Mouse (Mus musculus) ES-E14 (cell line): ENCODE results near the gene Rabl2. TPM values are rescaled to one million over a fixed set of nuclear protein-coding genes. Genes with fewer than 3 reads are reported as not detected.

Experiments used
- DNase-seq: peaks from one replicate; pipeline ENCODE4 v3.0.0-alpha.2; 2013; ENCODE audit warnings: low read depth, low spot score
- H3K27ac ChIP-seq: 2 replicates; pipeline ENCODE4 v1.5.1; 2012; ENCODE audit warnings: low read depth, mild to moderate bottlenecking, low read length, moderate library complexity, mixed read lengths; ENCODE audit not compliant: poor library complexity, insufficient read depth, severe bottlenecking
- H3K36me3 ChIP-seq: 2 replicates; pipeline ENCODE4 v1.6.1; 2012; ENCODE audit warnings: mild to moderate bottlenecking, low read length, moderate library complexity, mixed read lengths; ENCODE audit not compliant: control insufficient read depth, poor library complexity, insufficient read depth, severe bottlenecking
- H3K4me1 ChIP-seq, 2 experiments: fragments of 150-350 bp in 1 of 2; sonication (generic) in 1 of 2; 2 replicates each; pipeline ENCODE4 v1.6.1; 2012; ENCODE audit warnings: low read length in 2 of 2, mild to moderate bottlenecking in 1 of 2, mixed read lengths in 1 of 2; ENCODE audit not compliant: control insufficient read depth in 2 of 2, insufficient read depth in 2 of 2, poor library complexity in 1 of 2
- H3K4me3 ChIP-seq, 2 experiments: fragments of 150-350 bp in 1 of 2; sonication (generic) in 1 of 2; 2 replicates each; pipeline ENCODE4 v1.5.1; 2012; ENCODE audit warnings: low read length in 2 of 2, low read depth in 1 of 2, mild to moderate bottlenecking in 1 of 2, mixed read lengths in 1 of 2; ENCODE audit not compliant: insufficient read depth in 1 of 2, poor library complexity in 1 of 2, severe bottlenecking in 1 of 2
- H3K9ac ChIP-seq: 2 replicates; pipeline ENCODE4 v1.6.1; 2012; ENCODE audit warnings: low read depth, mild to moderate bottlenecking, low read length, mixed read lengths; ENCODE audit not compliant: poor library complexity, insufficient read depth, severe bottlenecking
- H3K9me3 ChIP-seq: fragments of 150-350 bp; sonication (generic); 2 replicates; pipeline ENCODE4 v1.6.1; 2012; ENCODE audit warnings: low read depth, mild to moderate bottlenecking, low read length; ENCODE audit not compliant: control insufficient read depth, insufficient read depth
- CHD2 ChIP-seq: IDR thresholded peaks from 2 replicates; pipeline ENCODE4 v1.6.1; 2014; ENCODE audit warnings: mild to moderate bottlenecking, low read depth, low read length, inconsistent platforms
- HCFC1 ChIP-seq: IDR thresholded peaks from 2 replicates; pipeline ENCODE4 v1.6.1; 2012; ENCODE audit warnings: low read length, inconsistent platforms, borderline replicate concordance; ENCODE audit not compliant: insufficient read depth
- MAFK ChIP-seq: IDR thresholded peaks from 2 replicates; pipeline ENCODE4 v1.6.1; 2014; ENCODE audit warnings: mild to moderate bottlenecking, low read depth, low read length, inconsistent platforms; ENCODE audit not compliant: insufficient read depth
- ZC3H11A ChIP-seq: IDR thresholded peaks from 2 replicates; pipeline ENCODE4 v1.6.1; 2012; ENCODE audit warnings: low read depth, mild to moderate bottlenecking, inconsistent platforms, low read length, borderline replicate concordance
- ZNF384 ChIP-seq: IDR thresholded peaks from 2 replicates; pipeline ENCODE4 v1.6.1; 2012; ENCODE audit warnings: low read depth, low read length, inconsistent platforms
- in situ Hi-C, 2 experiments: fragments of 600-800 bp; cut with MboI; formaldehyde crosslinking; loops; one replicate each; pipeline ENCODE4 v1.15.1; 2025; ENCODE audit warnings: low sequenced_read_pairs in 2 of 2, inconsistent platforms in 1 of 2; ENCODE audit not compliant: unreplicated experiment in 2 of 2
- total RNA-seq: library from RNA; depleted of rRNA; stranded (reverse); fragments of 300-350 nt; gene quantifications from 2 replicates; pipeline ENCODE4 v1.2.3, GENCODE M21; 2012

Gene Rabl2
- total RNA-seq, 1 experiment, result 8.3 TPM

DNA sequence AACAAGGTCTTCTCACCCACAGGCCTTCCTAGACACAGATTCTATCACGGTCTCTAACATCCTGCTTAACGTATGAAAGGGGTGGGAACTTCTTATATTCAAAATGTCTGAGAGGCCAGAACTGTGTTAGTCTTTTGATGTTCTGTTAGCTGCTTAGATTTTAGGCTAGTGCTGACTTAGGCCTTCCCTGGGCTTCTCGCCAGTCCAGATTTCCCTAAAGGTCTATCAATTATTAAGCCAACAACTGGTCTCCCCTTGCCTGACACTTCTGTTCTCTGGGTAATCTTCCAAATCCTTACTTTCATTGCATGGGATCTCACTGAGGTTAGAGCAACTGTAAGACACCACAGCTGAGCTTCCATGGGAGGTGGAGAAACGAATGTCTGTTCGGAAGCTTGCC lies 2.6 kb downstream of the Rabl2 start:
- Histone ChIP-seq H3K9me3 (no peaks in the 10 kb centered on the region), H3K36me3 (no peaks in the 10 kb centered on the region), H3K4me1 (peaks cover 2 to 9% of the 10 kb centered on the region in 2 experiments; a peak in 1 of 4 replicates), H3K27ac (no peak overlapping the region), H3K4me3 (no peak overlapping the region), H3K9ac (no peak overlapping the region)
- DNase-seq, result no peak
- TF ChIP-seq MAFK (no peak), HCFC1 (no peak), ZNF384 (no peak), CHD2 (no peak), ZC3H11A (no peak)
- in situ Hi-C loops, result no loop called here

DNA sequence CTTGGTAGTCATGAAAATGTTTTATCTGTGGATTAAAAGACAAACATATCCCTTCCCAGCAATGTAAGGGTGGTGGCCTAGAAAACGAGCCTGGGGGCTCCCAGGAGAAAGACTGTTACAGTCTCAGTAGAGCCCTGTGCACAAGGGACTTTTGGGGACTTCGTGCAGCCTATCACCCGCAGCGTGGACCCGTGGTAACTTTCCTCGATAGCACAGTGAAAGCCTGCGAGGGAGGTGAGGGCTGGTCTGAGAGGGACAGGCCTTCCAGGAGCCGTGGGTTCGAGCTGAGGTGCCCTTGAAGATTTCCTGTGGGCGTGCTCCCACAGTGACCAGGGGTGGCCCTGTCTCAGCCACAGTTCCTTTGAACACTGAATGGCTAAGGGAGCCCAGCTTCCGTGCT lies 6.1 kb downstream of the Rabl2 start:
- Histone ChIP-seq H3K4me3 (no peak overlapping the region), H3K9me3 (no peaks in the 10 kb centered on the region), H3K9ac (no peak overlapping the region), H3K4me1 (peaks cover 2 to 6% of the 10 kb centered on the region in 2 experiments; a peak in 1 of 4 replicates), H3K27ac (no peak overlapping the region), H3K36me3 (no peaks in the 10 kb centered on the region)
- in situ Hi-C loops, result no loop called here
- TF ChIP-seq ZNF384, result no peak
- no peak for TF ChIP-seq MAFK
- TF ChIP-seq ZC3H11A, result no peak
- TF ChIP-seq HCFC1, result no peak
- no peak for TF ChIP-seq CHD2
- no peak for DNase-seq

DNA sequence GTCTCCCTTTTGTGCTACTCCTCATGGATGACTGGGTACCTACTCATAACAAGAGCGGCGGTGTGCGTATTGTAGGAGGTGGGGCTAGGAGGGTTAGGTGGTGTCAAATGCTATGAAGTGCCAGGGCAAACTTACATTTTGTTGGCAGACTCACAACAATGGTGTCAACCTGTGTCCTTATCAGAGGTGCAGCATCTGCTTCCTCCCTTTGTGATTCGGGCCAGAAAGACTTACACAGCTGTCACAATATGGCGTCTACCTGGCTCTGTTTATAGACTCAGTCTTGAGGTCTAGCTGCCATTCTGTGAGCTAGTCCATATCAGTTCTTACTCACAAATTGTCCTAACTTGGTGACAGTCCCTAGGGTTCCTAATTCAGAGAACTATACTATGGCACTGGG lies 6.6 kb downstream of the Rabl2 start:
- H3K36me3 ChIP-seq, result no peaks in the 10 kb centered on the region
- TF ChIP-seq HCFC1, result no peak
- H3K27ac ChIP-seq, result no peak overlapping the region

DNA sequence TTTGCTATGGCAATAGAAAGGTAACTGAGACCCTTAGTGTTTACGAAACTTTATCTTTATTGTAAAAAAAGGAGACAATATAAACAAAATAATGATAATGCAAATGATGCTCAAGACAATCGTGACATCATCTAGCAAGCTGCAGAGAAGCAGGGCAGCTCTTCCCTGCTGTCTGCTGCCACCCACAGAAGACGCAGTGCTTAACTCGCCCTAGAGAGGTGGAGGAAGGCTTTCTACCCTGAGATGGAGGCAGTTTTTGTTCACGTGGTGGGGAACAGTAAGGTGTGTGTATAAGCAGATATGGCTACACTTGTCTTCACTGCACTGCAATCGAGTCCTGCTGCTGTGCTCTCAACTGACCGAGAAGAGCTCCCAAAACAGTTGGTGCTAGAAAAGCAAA lies 9.2 kb downstream of the Rabl2 start:
- TF ChIP-seq ZC3H11A (no peak), MAFK (no peak), ZNF384 (no peak), CHD2 (no peak)
- H3K27ac ChIP-seq, result no peak overlapping the region
- H3K4me3 ChIP-seq, result no peak overlapping the region
- no peak for DNase-seq
- in situ Hi-C loops, result no loop called here
- H3K36me3 ChIP-seq, result no peaks in the 10 kb centered on the region
- H3K9ac ChIP-seq, result no peak overlapping the region
- peaks cover 5 to 6% of the 10 kb centered on the region in 2 experiments; a peak in 2 of 4 replicates for H3K4me1 ChIP-seq
- H3K9me3 ChIP-seq, result no peaks in the 10 kb centered on the region

More for the DNA sequence above, 6.6 kb downstream of the Rabl2 start:
- Histone ChIP-seq H3K4me3 (no peak overlapping the region), H3K4me1 (peaks cover 2 to 6% of the 10 kb centered on the region in 2 experiments; a peak in 1 of 4 replicates), H3K9ac (no peak overlapping the region), H3K9me3 (no peaks in the 10 kb centered on the region)
- DNase-seq, result no peak
- in situ Hi-C loops, result no loop called here

DNA sequence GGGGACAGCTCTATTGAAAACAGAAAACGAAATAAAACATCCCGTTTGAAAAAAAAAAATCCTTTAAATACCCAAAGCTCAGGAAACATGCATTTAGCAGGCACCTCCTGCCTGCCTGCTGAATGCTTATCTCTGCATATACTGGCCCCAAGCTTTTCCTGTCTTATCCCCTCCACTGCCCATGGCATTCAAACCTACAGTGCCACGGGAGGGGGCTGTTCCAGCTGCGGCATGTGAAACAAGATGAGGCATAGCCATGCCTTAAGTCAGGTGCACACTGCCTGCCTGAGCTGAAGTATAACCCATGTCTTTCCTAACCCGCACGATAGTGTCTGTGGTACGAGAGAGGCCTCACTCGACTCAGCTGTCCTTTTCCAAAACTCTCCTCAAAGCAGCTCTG lies 19.6 kb downstream of the Rabl2 start:
- no peak for TF ChIP-seq ZC3H11A
- no peak for TF ChIP-seq MAFK
- TF ChIP-seq HCFC1, result no peak
- TF ChIP-seq ZNF384, result no peak
- TF ChIP-seq CHD2, result no peak
- H3K9ac ChIP-seq, result no peak overlapping the region
- no peak for DNase-seq
- no peaks in the 10 kb centered on the region for H3K36me3 ChIP-seq
- no peaks in the 10 kb centered on the region for H3K4me1 ChIP-seq
- H3K27ac ChIP-seq, result no peak overlapping the region
- no peaks in the 10 kb centered on the region for H3K9me3 ChIP-seq
- no peak overlapping the region for H3K4me3 ChIP-seq
- in situ Hi-C loops, result no loop called here
